Mouse (Mus musculus) gastrocnemius, postnatal 36 days (tissue): ENCODE data around the gene Cd27. TPM values are rescaled to one million over a fixed set of nuclear protein-coding genes. Genes with fewer than 3 reads are reported as not detected.
A peak's percentile ranks its signal among the peaks of the same experiment; 100 is the strongest.

Source experiments
- DNase-seq, 2 experiments: peaks; one replicate each; pipeline ENCODE4 v3.0.0; 2022
- intact Hi-C: fragments of 180-260 bp; cut with DNase I; formaldehyde crosslinking; loops from one replicate; pipeline ENCODE4 v1.15.1; 2025
- total RNA-seq, 2 experiments: library from RNA; stranded (reverse); gene quantifications; 2 replicates each; pipeline ENCODE4 v1.2.3; 2021

The Cd27 gene
- total RNA-seq, 2 experiments from 2014 or later: 0.57 to 1.5 TPM

DNA sequence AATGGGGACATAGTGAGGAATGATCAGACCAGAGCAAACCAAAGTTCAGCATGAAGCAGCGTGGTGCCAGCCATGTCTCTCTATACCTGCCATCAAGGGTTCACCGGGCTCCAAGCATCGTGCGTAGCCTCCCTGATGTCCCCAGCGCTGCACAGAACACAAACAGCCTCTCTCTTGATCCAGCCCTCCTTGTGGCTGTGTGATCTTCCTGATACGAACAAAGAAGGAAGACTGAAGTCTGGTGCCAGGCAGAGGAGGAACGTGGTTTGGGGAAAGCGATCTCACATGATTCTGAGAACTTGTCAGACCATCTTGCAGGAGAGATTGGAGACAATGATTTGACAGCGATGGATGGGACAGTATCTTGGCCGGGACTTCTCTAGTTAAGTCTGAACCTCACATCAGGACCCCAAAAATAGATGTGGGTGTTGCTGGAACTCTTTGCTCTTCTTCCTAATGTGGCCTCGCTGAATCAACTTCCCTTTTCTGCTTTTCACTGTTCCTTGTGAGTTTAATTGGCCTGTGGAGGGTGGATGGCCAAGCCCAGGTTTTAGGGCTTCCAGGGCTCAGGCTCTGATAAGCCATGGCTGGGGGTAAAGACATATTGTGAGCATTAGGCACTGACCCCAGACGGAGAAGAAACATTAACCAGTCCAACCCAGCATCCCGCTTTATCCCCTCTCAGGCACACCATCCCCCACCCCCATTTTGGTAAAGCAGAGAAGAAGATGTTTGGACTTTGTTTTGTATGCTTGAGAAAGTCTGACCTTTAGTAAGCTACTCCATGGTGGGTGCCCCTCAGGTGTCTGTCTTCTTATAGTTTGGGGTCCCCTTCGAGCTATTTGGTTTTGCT, 17.3 kb upstream of the Cd27 start:
- intact Hi-C loops: no loop called here
- no peak for DNase-seq

DNA sequence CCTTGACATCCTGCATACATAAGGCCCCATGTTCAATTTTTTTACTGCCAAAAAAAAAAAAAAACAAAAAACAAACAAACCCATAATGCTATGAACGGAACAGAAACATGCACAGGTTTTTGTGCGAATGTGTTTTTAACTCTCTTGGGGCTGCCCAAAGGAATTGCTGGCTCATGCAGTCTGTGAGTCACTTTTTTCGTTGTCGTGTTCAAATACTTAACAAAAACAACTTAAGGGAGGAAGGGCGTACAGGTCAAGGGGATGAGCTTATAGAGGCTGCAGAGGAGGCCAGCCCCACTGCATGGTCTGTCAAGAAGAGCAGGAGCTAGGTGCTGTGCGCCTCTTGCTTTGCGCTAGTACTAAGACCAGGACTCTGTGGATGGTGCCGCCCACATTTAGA, 15.9 kb upstream of the Cd27 start:
- intact Hi-C loops: no loop called here
- DNase-seq: no peak

DNA sequence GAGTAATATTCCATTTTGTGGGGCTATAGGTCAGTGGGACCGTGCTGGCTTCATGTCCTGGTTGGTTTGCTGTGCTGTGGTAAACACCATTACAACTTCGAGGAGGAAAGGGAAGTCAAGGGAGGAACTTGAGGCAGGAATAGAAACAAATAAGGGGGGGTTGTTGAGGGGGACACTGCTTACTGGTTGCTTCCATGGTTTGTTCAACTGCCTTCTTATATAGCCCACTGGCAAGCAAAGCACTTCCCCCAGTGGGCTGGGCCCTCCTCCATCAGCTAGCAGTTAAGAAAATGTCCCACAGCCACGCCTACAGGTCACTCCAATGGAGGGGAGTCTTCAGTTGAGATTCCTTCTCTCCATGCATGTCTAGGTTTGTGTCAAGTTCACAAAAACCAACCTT, 15.5 kb upstream of the Cd27 start:
- no peak for DNase-seq
- intact Hi-C loops: no loop called here

DNA sequence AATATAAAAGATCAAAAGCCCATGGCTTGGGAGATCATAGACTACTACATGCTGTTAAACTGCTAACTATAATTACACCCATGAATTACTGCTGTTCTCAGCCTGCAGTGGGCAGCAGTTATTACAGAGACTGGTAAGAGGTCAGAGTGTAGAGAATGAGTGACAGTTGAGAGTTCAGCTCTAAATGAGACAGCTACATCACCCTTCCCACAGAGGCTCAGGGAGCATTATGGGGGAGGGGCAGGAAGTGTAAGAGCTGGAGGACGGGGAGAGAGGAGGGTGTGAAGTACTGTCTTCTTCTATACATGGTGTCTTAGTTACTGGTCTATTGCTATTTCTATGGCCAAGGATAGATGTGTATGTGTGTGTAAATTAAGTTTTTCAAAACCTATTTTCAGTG, 7.7 kb upstream of the Cd27 start:
- intact Hi-C loops: no loop called here
- no peak for DNase-seq

DNA sequence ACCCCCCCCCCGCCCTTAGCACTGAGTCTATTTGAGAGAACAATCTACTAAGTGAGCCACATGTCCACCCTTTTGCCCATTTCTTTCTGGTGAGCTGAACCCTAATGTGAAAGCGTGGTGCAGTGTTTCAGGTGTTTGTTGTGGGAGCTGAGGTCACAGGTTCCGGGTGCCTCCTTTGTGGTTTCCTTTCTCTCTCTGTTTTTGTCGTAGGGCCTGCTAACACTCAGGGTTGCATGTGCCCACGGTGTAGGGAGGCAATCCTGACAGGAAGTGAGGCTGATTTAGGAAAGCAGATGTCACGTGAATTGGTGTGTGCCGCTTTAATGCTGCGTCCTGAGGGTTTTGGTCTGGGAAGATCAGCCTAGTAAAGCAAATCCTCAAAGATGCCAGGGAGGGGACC, 4.8 kb upstream of the Cd27 start:
- no peak for DNase-seq
- intact Hi-C loops: no loop called here

DNA sequence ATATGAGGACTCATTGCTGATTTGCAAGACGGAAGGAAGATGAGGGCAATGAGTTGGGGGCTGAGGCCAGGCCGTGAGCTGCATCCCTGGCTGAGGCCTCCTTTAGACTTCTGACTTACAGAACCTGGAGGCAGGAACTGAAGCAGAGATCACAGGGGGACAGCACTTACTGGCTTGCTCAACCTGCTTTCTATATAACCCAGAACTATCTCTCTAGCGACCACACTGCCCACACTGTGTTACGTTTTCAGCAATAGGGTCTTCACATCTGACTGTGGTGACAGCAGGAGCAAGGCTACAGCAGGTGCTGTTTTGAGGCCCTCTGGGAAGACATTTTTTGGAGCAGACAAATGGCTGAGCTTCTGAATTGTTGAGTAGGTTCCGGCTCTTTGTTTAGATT, 3.8 kb upstream of the Cd27 start:
- intact Hi-C loops: no loop called here
- DNase-seq: no peak

DNA sequence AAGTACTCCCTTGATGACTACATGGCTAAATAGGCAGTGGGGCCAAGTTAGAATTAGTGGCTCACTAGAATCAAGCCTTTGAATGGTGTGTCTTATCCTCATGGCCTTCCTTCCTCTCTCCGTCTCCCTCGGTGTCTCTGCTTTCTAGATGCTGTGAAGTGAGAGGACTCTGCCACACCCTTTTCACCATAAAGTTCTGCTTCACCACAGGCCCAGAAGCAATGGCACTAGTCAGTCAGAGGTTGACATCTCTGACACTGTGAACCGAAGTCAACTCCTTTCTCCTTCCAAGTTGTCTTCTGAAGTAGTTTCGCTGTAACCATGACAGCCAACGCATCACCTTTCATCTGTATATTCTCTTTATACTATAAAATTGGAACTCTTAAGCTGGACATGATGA, 2.7 kb upstream of the Cd27 start:
- no peak for DNase-seq
- intact Hi-C loops: no loop called here

DNA sequence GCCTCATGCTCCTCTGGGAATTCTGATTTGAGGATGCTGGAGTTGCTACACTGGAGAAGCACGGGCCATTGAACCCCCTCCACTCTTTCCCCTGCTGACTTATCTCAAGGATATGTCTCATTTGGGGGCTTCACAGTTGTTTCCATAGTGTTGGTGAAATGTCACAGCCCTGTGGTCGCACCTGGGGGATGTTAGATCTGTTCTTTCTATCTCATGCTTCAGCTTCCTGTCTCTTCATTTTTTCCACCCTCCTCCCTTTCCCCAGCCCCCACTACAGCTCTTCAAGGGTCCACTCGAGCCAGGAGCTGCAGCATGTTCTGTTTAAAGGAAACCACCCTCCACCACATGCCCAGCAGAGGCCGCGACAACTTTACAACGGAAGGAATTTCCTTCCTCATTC, 1.6 kb upstream of the Cd27 start:
- intact Hi-C loops: no loop called here
- DNase-seq: no peak

DNA sequence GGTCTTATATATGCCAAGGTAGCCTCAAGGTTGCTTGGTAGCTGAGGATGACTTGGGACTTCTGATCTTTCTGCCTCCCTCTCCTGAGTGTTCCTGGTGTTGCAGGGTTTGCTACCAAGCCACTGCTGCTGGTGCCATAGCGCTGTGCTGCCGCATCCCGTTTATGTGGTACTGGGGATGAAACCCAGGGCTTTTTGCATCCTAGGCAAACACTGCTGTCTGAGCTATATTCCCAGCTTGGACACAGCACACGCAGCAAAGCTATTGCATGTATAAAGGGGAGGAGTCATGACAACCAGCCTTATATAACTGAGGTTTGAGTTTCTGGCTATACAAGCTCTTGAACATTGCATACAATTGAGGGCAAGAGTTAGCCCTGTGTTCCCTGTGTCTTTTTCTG, 611 bp upstream of the Cd27 start:
- intact Hi-C loops: no loop called here
- no peak for DNase-seq

DNA sequence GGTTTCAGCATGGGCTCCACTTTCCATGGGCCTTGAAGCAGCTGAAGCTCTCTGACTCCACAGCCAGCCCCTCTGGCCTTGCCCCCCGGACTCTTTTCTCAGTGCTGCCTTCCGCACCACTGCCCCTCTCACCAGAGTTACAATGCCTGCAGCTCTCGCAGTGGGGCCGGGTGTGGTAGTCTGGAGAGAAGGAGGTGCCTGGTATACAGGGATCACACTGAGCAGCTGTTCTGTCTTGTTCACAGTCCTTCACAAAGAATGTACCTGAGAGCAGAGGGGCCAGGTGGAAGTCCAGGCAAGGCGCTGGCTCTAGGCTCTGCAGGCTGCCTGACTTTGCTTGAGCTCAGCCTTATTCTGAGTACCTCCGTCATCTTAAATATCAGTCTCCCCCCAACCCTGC, 469 bp downstream of the Cd27 start:
- DNase-seq: no peak
- intact Hi-C loops: no loop called here

DNA sequence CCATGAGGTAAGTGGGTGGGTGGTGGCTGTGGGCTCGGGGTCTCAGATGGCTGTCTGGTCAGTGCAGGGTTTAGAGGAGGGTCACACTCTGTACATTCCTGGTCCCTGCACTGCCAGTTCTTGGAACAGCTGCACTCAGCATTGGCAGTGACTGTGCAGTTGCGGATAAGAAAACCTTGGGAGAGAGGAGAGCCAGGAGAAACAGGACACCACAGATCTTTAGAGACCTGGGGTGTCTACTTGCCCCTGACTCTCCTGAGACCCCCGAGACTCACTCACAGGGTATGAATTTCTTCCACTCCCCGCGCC, 2.3 kb downstream of the Cd27 start:
- intact Hi-C loops: no loop called here
- no peak for DNase-seq

DNA sequence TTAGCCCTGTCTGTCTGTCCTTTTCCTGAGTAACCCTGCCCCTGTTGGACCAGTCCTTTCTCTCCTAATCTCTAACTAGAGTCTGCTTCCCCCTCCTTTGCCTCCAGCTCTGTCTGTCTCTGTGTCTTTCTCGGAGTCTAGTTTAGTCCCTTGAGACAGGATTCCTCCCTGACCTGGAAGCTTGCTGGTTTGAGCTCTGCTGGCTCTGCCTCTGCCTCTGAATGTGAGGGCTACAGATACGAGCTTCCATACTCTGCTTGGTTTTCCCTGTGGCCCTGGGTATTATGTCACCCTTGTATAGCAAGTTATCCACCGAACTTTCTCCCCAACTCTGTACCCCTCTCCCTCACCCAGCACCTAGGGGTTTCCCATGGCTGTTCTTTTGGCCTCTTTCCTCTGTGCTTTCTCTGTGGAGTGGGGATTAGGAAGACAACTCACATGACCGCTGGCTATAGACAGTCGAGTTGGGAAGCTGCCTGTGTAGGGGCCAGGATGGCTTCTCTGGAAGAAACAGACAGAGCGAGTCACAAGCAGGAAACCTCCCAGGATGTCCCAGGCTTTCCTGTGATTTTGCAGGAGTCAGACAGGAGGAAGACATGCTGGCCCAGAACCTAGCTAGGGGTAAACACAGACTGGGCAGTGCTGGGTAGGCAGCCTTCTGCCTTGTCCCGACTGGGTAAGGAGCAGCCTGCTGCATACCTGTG, 2.8 kb downstream of the Cd27 start:
- intact Hi-C loops: no loop called here
- DNase-seq: no peak

DNA sequence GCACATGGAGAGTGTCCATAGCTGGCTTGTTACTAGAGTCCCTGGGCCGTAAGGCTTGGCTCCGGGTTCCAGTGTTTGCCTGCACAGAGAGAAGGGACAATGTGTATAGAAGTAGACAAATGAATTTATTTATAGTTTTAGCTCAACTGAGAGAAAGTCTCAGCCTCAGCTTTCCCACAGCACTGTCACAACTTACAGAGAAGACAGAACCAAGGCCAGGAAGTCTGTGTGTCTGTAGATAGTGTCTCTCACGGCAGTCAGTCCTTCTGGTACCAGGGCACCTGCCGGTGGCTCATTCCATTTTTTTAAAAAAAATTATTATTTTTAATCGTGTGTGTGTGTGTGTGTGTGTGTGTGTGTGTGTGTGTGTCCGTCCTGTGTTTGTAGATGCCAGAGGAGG, 4.3 kb downstream of the Cd27 start:
- intact Hi-C loops: no loop called here
- no peak for DNase-seq

DNA sequence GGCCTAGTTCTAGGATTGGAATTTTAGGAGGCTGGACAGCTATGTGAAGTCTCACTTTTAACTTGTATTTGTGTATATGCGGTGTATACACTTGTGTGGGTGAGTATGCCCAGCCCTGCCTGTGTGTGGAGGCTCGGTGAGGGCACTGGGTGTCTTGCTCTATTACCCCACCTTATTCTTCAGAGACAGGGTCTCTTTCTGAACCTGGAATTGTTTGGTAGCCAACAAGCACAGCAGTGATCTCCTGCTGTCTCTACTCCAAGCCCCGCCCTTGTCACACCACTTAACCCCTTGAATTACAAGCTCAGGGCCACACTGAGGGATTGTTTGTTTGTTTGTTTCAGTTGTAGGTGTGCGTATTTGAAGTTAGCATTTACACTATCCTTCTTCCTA, 4.8 kb downstream of the Cd27 start:
- DNase-seq: no peak
- intact Hi-C loops: no loop called here

DNA sequence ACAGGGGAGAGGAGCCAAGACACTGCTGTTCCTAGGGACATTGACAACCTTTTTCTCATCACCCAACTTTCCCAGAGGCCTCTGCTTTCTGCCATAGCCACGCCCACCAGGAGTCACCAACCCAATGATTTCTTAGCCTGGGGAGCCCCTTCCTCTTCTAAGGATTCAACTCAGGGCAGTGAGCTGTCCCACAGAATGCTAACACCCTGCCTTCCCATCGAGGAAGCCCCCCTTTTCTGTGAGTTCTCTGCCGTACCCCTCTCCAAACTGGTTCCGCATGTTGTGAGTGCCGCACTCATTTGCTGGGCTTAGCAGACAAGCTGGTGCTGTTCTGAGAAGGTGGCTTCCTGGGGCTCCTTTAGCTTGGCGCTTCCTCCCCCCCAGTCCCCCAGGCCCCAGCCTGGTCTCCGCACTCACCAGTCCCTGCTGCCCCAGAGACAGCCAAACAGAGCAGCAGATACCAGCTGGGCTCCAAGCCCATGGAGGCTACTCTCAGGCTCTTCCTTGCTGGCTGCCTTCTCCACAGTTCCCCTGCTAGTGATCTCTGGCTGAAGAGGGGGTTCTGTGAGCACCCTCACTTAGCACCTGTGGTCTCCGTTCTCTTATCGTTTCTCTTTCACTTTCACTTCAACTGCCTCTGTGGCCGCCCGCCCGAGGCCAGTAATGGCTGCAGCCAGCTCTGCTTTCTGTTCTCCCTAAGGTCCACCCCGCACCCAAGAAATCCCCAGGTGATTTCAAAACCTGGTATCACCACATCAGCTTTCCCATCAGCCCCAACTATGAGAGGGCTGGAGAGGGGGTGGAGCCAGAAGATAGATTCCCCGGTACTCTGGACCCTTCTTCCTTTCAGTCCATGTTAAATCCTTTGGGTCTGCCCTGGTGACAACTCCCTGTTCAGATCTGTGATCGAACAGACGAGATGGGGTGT, 5.4 kb downstream of the Cd27 start, which contains the start of gene Tapbpl:
TSS of gene Tapbpl (minus strand) at position 744 of the 928 bp plus-strand sequence.
- intact Hi-C loops: no loop called here
- peak; percentile 48 to 54 for DNase-seq

DNA sequence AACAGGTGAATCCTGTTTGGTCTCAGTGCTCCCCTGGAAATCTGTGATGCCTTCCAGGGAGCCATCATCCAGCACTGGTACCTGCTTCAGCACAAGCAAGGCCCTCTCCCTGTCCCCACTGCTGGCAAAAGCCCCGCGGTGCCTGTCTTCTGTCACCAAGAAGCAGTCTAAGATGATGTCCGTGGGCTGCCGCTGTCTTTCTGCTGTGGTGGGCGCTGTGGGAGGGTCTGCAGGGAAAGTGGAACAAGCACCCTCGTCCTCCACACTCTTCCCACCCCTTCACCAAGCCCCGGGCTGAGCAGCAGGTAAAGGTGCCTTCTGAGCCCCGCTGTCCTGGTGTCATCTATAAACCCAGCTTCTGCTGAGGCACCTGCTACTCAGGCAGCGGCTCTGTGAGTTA, 6.2 kb downstream of the Cd27 start:
- DNase-seq: no peak
- intact Hi-C loops: no loop called here

DNA sequence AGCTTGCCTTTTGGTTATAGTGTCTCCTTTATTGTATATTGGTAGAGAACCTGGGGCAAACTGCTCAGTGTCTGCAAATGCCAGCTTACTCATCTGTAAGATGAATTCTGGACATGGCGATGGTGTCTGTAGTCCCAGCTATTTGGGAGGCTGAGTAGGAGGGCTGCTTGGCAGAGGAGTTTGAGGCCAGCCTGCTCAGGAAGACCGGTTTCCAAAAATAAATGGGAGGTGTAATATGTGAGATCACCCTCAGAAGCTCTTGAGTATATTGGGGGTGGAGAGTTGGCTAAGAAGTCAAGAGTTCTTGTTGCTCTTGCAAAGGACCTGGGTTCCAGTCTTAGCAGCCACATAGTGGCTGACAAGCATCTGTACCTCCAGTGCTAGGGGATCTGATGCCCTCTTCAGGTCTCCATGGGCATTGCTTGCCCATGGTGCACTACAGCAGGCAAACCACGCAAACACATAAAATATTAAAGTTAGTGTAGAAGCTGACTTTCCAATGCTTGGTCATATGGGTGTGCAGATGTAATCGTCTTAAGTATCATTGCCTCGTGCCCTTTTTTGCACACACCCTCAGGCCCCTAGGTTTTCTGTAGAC, 11.2 kb downstream of the Cd27 start:
- intact Hi-C loops: no loop called here
- no peak for DNase-seq

DNA sequence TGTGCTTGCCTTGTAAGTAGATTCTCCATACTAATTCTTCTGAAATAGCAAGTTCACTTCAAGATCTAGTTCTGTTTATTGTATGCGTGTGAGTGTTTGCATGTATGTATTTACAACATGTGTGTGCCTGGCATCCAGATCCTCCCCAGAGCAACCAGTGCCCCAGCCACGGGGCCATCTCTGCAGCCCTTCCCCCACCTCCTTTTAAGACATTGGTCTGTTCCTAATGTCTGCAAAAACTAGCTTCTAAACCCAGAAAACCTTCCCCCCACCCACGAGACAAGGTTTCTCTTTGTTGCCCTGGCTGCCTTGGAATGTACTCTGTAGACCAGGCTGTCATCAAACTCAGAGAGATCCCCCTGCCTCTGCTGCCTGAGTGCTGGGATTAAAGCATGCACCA, 14.2 kb downstream of the Cd27 start:
- DNase-seq: no peak
- intact Hi-C loops: no loop called here

DNA sequence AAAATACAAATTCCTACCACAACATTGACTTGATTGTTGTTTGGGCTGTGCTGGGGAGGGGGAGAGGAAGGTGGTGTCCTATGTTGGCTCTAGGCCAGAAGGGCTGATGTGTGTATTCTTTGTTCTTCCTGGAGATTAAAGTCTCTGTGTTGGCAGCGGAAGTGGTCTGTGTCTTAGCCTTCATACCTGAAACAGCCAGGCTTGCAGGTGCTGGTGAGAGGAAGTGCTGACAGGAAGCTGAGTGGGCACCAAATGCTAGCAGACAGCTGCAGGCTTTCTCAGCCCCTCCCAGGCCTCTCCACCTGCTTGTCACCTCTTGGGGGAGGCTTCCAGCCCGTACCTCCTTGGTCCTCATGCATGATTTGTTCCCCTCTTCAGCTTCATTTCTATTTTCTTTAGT, 14.7 kb downstream of the Cd27 start:
- no peak for DNase-seq
- intact Hi-C loops: no loop called here

DNA sequence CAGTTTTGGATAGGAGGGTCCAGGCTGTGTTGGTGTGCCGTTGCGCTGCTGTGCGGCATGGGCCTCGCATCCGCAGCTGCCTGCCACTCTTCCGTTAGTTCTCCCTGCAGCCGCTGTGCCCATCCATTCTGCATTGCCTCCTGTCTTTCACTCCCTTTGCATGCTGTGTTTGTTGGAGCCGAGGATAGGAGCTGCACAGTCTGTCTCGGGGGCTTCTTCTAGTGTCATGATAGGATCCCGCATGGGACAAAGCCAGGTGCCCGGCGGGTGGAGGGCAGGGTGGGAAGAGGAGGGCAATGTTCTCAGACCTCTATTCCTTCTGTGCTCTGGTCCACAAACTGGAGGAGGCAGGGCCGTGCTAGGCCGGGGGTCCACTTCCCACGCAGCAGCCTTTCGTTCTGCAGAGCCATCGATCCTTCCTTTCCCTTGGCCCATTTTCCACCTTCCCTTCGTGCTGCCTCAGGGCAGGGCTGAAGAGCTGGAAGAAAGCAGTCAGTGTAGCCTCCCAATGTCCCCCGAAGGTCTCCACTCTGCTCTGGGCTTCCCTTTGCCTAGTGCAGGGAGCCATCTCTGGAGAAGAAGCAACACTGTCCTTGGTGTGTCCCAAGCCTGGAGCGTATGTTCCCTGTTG, 15.6 kb downstream of the Cd27 start:
- intact Hi-C loops: no loop called here
- DNase-seq: no peak
